16 mouse cellular contexts compared by ENCODE assay signal in genomic region chr5:8571118-8571517, GRCm38 (mm10). TPM values are rescaled to one million over a fixed set of nuclear protein-coding genes. Genes with fewer than 3 reads are reported as not detected.
A peak's percentile ranks its signal among the peaks of the same experiment; 100 is the strongest.
DNase-seq lines count a peak whose midpoint lies in the region; ATAC-seq and TF ChIP-seq lines count a peak whose summit lies in the region.
"Had no signal": no experiment of that assay in that cellular context is flagged by ENCODE, and none has a peak within 500 bp of the region (broad histone marks: within the 10 kb centered on the region; RNA-seq: fewer than 3 reads in every experiment).

No protein-coding gene starts in this region.

- no peaks in the 10 kb centered on the region for H3K27me3 ChIP-seq in hindbrain, embryonic 11.5 days (ENCODE audit: control insufficient read depth, insufficient read depth, low read length)
- H3K27me3 ChIP-seq in hindbrain, postnatal 0 days (ENCODE audit: insufficient read depth, low read length) = no peaks in the 10 kb centered on the region
- H3K27me3 ChIP-seq in heart, postnatal 0 days (ENCODE audit: control insufficient read depth, insufficient read depth, low read length) = no peaks in the 10 kb centered on the region
- H3K27me3 ChIP-seq: embryonic facial prominence, embryonic 12.5 days had no signal

- no peaks in the 10 kb centered on the region for H3K4me1 ChIP-seq in hindbrain, embryonic 11.5 days (replicated peaks; ENCODE audit: control insufficient read depth, insufficient read depth, low read length)
- no peaks in the 10 kb centered on the region for H3K4me1 ChIP-seq in hindbrain, postnatal 0 days (ENCODE audit: insufficient read depth, low read length)
- no peaks in the 10 kb centered on the region for H3K4me1 ChIP-seq in brown adipose tissue, adult 24 weeks (ENCODE audit: control insufficient read depth, insufficient read depth, insufficient read length, low read length)
- no peaks in the 10 kb centered on the region for H3K4me1 ChIP-seq in heart, postnatal 0 days (ENCODE audit: control insufficient read depth, insufficient read depth)
- H3K4me1 ChIP-seq: embryonic facial prominence, embryonic 12.5 days had no signal

- no peak overlapping the region for H3K4me2 ChIP-seq in hindbrain, embryonic 11.5 days (replicated peaks; ENCODE audit: low read depth, low read length)
- no peak overlapping the region for H3K4me2 ChIP-seq in hindbrain, postnatal 0 days (ENCODE audit: low read depth, low read length)
- H3K4me2 ChIP-seq in heart, postnatal 0 days (ENCODE audit: low read depth, low read length) = no peak overlapping the region
- H3K4me2 ChIP-seq: embryonic facial prominence, embryonic 12.5 days; liver, embryonic 11.5 days had no signal

- H3K9ac ChIP-seq in hindbrain, embryonic 11.5 days (ENCODE audit: low read depth, low read length) = no peak overlapping the region
- no peak overlapping the region for H3K9ac ChIP-seq in hindbrain, postnatal 0 days (replicated peaks; ENCODE audit: low read length)
- no peak overlapping the region for H3K9ac ChIP-seq in heart, postnatal 0 days (replicated peaks; ENCODE audit: low read depth, low read length)
- H3K9ac ChIP-seq: embryonic facial prominence, embryonic 12.5 days had no signal

- no peak for ATAC-seq in hindbrain, embryonic 11.5 days (ENCODE audit: low FRiP score)
- no peak for ATAC-seq in hindbrain, postnatal 0 days
- no peak for ATAC-seq in heart, postnatal 0 days (ENCODE audit: insufficient read depth, low read depth)

- no peak overlapping the region for H3K4me3 ChIP-seq in hindbrain, embryonic 11.5 days (ENCODE audit: low read depth, low read length)
- no peak overlapping the region for H3K4me3 ChIP-seq in hindbrain, postnatal 0 days (ENCODE audit: low read length)
- H3K4me3 ChIP-seq in brown adipose tissue, adult 24 weeks (ENCODE audit: insufficient read depth, low read depth, low read length) = no peak overlapping the region
- no peak overlapping the region for H3K4me3 ChIP-seq in heart, postnatal 0 days (ENCODE audit: low read depth, low read length)
- H3K4me3 ChIP-seq: embryonic facial prominence, embryonic 12.5 days had no signal

- peak; percentile 5 for DNase-seq in hindbrain, embryonic 11.5 days (ENCODE audit: low spot score)
- DNase-seq in hindbrain, postnatal 0 days (ENCODE audit: low spot score) = no peak
- DNase-seq in heart, postnatal 0 days (ENCODE audit: low spot score) = no peak
- peak; percentile 7 for DNase-seq in lung, postnatal 14 days
- DNase-seq in cerebellum, adult 18-20 months = no peak
- DNase-seq in left cerebral cortex, adult 8-10 months (ENCODE audit: low spot score in 2 of 2) = no peak
- no peak for DNase-seq in thymus, adult 18-20 months
- DNase-seq: adrenal gland, postnatal 25 days; cerebellum, adult 11-12 months; gastrocnemius, postnatal 14 days; kidney, postnatal 14 days; right cerebral cortex, postnatal 14 days had no signal

- no peak overlapping the region for H3K27ac ChIP-seq in hindbrain, embryonic 11.5 days (ENCODE audit: low read depth, low read length)
- H3K27ac ChIP-seq in hindbrain, postnatal 0 days = no peak overlapping the region; the same call in 1 of the 2 replicates
- 0 out of 2 replicates have a peak overlapping the region, but pooled peaks have one; percentile 16 for H3K27ac ChIP-seq in brown adipose tissue, adult 24 weeks (replicated peaks; ENCODE audit: low read depth, low read length)
- peak overlapping the region; percentile 54; the same call in 1 of the 2 replicates for H3K27ac ChIP-seq in heart, postnatal 0 days (ENCODE audit: low read depth)
- H3K27ac ChIP-seq: embryonic facial prominence, embryonic 12.5 days had no signal

- H3K36me3 ChIP-seq in hindbrain, embryonic 11.5 days (ENCODE audit: control insufficient read depth, insufficient read depth, low read length) = no peaks in the 10 kb centered on the region
- no peaks in the 10 kb centered on the region for H3K36me3 ChIP-seq in hindbrain, postnatal 0 days (ENCODE audit: insufficient read depth, low read length)
- no peaks in the 10 kb centered on the region for H3K36me3 ChIP-seq in heart, postnatal 0 days (replicated peaks; ENCODE audit: control insufficient read depth, insufficient read depth, low read length)
- H3K36me3 ChIP-seq: embryonic facial prominence, embryonic 12.5 days had no signal

- no peak for TF ChIP-seq CTCF in hindbrain, postnatal 0 days (IDR thresholded peaks at IDR 0.05; ENCODE audit: low read depth)
- no peak for TF ChIP-seq CTCF in heart, postnatal 0 days (IDR thresholded peaks at IDR 0.05; ENCODE audit: low read depth)

- TF ChIP-seq EP300 in heart, postnatal 0 days (IDR thresholded peaks at IDR 0.05; ENCODE audit: low read depth) = no peak

- 32% methylated on average over 3 of the region's 3 CpGs for WGBS in hindbrain, embryonic 11.5 days
- 19% methylated on average over 3 of the region's 3 CpGs for WGBS in hindbrain, postnatal 0 days
- 50% methylated on average over 3 of the region's 3 CpGs for WGBS in heart, postnatal 0 days

- no peaks in the 10 kb centered on the region for H3K9me3 ChIP-seq in hindbrain, embryonic 11.5 days (ENCODE audit: control insufficient read depth, low read length)
- H3K9me3 ChIP-seq in hindbrain, postnatal 0 days (ENCODE audit: low read length) = no peaks in the 10 kb centered on the region
- H3K9me3 ChIP-seq in heart, postnatal 0 days (replicated peaks; ENCODE audit: control insufficient read depth, low read length) = no peaks in the 10 kb centered on the region
- H3K9me3 ChIP-seq: embryonic facial prominence, embryonic 12.5 days had no signal

RNA-seq across cellular contexts. Expression of gene Rundc3b, which starts 51.6 kb away (rescaled TPM):
- 15.2 and 15.4 TPM in 2 replicates for polyA plus RNA-seq in hindbrain, embryonic 11.5 days (2014; fragmentation: Nextera tagmentation; extraction: Ambion mirVana)
- total RNA-seq in hindbrain, postnatal 0 days (2014; rRNA removed) = 35.5 and 50.1 TPM in 2 replicates
- 27.3 and 27.8 TPM in 2 replicates for polyA plus RNA-seq in hindbrain, postnatal 0 days (2015; fragmentation: Nextera tagmentation; extraction: Ambion mirVana)
- 0.71 TPM in 1 of 2 replicates, not detected in the other for polyA plus RNA-seq in brown adipose tissue, adult 24 weeks (2012; ENCODE audit: insufficient read depth, insufficient read length, missing spikeins)
- total RNA-seq in heart, postnatal 0 days (2014; rRNA removed; ENCODE audit: low replicate concordance) = 0.12 and 0.88 TPM in 2 replicates
- 0.40 and 0.44 TPM in 2 replicates for polyA plus RNA-seq in heart, postnatal 0 days (2015; fragmentation: Nextera tagmentation; extraction: Ambion mirVana)
- 10 to 100 TPM; 33.8 to 39.3 (median 37.0) TPM for total RNA-seq in left cerebral cortex, adult 8-10 months (2022)
- total RNA-seq: megakaryocyte-erythroid progenitor cell, adult 5-6 weeks had no signal

Comparison
In these comparisons a context has a peak if more than half of its experiments do, and no peak if none do; other contexts are left out.
1. DNase-seq: peak in hindbrain, embryonic 11.5 days (single experiment) and lung, postnatal 14 days (single experiment); none in hindbrain, postnatal 0 days (single experiment), heart, postnatal 0 days (single experiment), cerebellum, adult 18-20 months (0 of 2), left cerebral cortex, adult 8-10 months (0 of 2) and thymus, adult 18-20 months (0 of 2).
2. H3K27ac ChIP-seq: peak in brown adipose tissue, adult 24 weeks (single experiment) and heart, postnatal 0 days (single experiment); none in hindbrain, embryonic 11.5 days (single experiment) and hindbrain, postnatal 0 days (single experiment).